Mouse (Mus musculus) heart, postnatal 0 days (tissue): ENCODE measurements at regions not wholly inside any gene's neighbourhood (a gene's known extent, or its start where the extent isn't known, plus 50 kb on each side); places are given as distances from the start of the nearest gene placed in this dataset.
"Not testable (repeated sequence)": the region's sequence is repeated elsewhere in the genome, so short reads cannot be mapped to it uniquely, and the experiment has no call there.

Source experiments
- ATAC-seq: fragments of 200-750 bp; cut with Nextera tagmentation; 2 replicates; pipeline ENCODE4 v1.8.0; 2017; ENCODE audit warnings: low read depth, moderate number of reproducible peaks, moderate library complexity; ENCODE audit not compliant: insufficient read depth
- DNase-seq: peaks from one replicate; pipeline ENCODE4 v3.0.0-alpha.2; 2016; ENCODE audit warnings: low spot score
- H3K27ac ChIP-seq: fragments of 300-500 bp; sonication (generic); 2 replicates; pipeline ENCODE4 v1.5.1; 2014; ENCODE audit warnings: low read depth, mild to moderate bottlenecking
- H3K27me3 ChIP-seq: fragments of 300-500 bp; sonication (generic); 2 replicates; pipeline ENCODE4 v1.6.1; 2014; ENCODE audit warnings: low read length, mixed read lengths; ENCODE audit not compliant: control insufficient read depth, insufficient read depth
- H3K36me3 ChIP-seq: fragments of 300-500 bp; sonication (generic); replicated peaks from 2 replicates; pipeline ENCODE4 v1.6.1; 2014; ENCODE audit warnings: low read length, mixed read lengths; ENCODE audit not compliant: control insufficient read depth, insufficient read depth
- H3K4me1 ChIP-seq: fragments of 300-500 bp; sonication (generic); 2 replicates; pipeline ENCODE4 v1.6.1; 2014; ENCODE audit warnings: antibody characterized with exemption; ENCODE audit not compliant: control insufficient read depth, insufficient read depth
- H3K4me2 ChIP-seq: fragments of 300-500 bp; sonication (generic); 2 replicates; pipeline ENCODE4 v1.6.1; 2014; ENCODE audit warnings: low read depth, mild to moderate bottlenecking, low read length, moderate library complexity
- H3K4me3 ChIP-seq: fragments of 300-500 bp; sonication (generic); 2 replicates; pipeline ENCODE4 v1.5.1; 2014; ENCODE audit warnings: low read depth, low read length
- H3K9ac ChIP-seq: fragments of 300-500 bp; sonication (generic); replicated peaks from 2 replicates; pipeline ENCODE4 v1.6.1; 2014; ENCODE audit warnings: low read depth, low read length, mixed read lengths
- H3K9me3 ChIP-seq: fragments of 300-500 bp; sonication (generic); replicated peaks from 2 replicates; pipeline ENCODE4 v1.6.1; 2016; ENCODE audit warnings: low read length; ENCODE audit not compliant: control insufficient read depth
- CTCF ChIP-seq: IDR thresholded peaks from 2 replicates; pipeline ENCODE4 v1.5.1; 2016; ENCODE audit warnings: antibody characterized with exemption, control low read depth, low read depth
- EP300 ChIP-seq: IDR thresholded peaks from 2 replicates; pipeline ENCODE4 v1.6.1; 2016; ENCODE audit warnings: antibody characterized with exemption, low read depth
- WGBS: fragments of 180-500 bp; shearing (Covaris S2); extraction: QIAGEN DNeasy Blood & Tissue Kit; methylation state at CpG from one replicate; pipeline ENCODE4 v1.1.7; 2014; 5-methylcytosine and 5-hydroxymethylcytosine counted together

GRCm38 (mm10) chr10:49985038-49985437 lies 196.5 kb upstream of the Grik2 start:
- ATAC-seq = no peak
- 63% methylated on average over 2 of the region's 2 CpGs for WGBS

GRCm38 (mm10) chr10:49952434-49952833 lies 163.9 kb upstream of the Grik2 start:
- ATAC-seq (no peak), DNase-seq (no peak)
- no peaks in the 10 kb centered on the region for H3K4me1 ChIP-seq
- no peak overlapping the region for H3K27ac ChIP-seq
- H3K4me2 ChIP-seq = no peak overlapping the region
- TF ChIP-seq EP300 = no peak
- TF ChIP-seq CTCF = no peak
- H3K27me3 ChIP-seq = no peaks in the 10 kb centered on the region
- no peaks in the 10 kb centered on the region for H3K36me3 ChIP-seq
- H3K9ac ChIP-seq = no peak overlapping the region
- no peak overlapping the region for H3K4me3 ChIP-seq
- H3K9me3 ChIP-seq = no peaks in the 10 kb centered on the region

More at GRCm38 (mm10) chr10:49985038-49985437, 196.5 kb upstream of the Grik2 start:
- H3K4me2 ChIP-seq = no peak overlapping the region
- no peak for DNase-seq
- no peaks in the 10 kb centered on the region for H3K36me3 ChIP-seq
- no peak for TF ChIP-seq CTCF
- TF ChIP-seq EP300 = no peak
- H3K4me3 ChIP-seq = no peak overlapping the region
- H3K27me3 ChIP-seq = no peaks in the 10 kb centered on the region
- H3K9ac ChIP-seq = no peak overlapping the region
- no peaks in the 10 kb centered on the region for H3K9me3 ChIP-seq
- no peaks in the 10 kb centered on the region for H3K4me1 ChIP-seq
- no peak overlapping the region for H3K27ac ChIP-seq

GRCm38 (mm10) chr10:49937305-49937704 lies 148.7 kb upstream of the Grik2 start:
- peak; percentile 47; the same call in 1 of the 2 replicates for ATAC-seq
- H3K36me3 ChIP-seq, H3K9me3 ChIP-seq, H3K27me3 ChIP-seq, H3K27ac ChIP-seq, H3K4me2 ChIP-seq, DNase-seq, H3K4me1 ChIP-seq, H3K4me3 ChIP-seq, H3K9ac ChIP-seq: not testable (repeated sequence)
- WGBS = 44% methylated on average over 2 of the region's 2 CpGs

GRCm38 (mm10) chr10:49909206-49909605 lies 120.6 kb upstream of the Grik2 start:
- H3K4me1 ChIP-seq, H3K4me2 ChIP-seq, ATAC-seq, H3K27me3 ChIP-seq, DNase-seq, H3K9me3 ChIP-seq, H3K36me3 ChIP-seq, H3K27ac ChIP-seq, H3K9ac ChIP-seq, H3K4me3 ChIP-seq: not testable (repeated sequence)
- WGBS = 70% methylated on average over 4 of the region's 4 CpGs

- not testable (repeated sequence) for H3K9ac ChIP-seq, ATAC-seq, H3K27me3 ChIP-seq, DNase-seq, H3K4me3 ChIP-seq, H3K36me3 ChIP-seq, H3K4me1 ChIP-seq, H3K27ac ChIP-seq, H3K9me3 ChIP-seq, H3K4me2 ChIP-seq
- WGBS = 44% methylated on average over 1 of the region's 1 CpGs
Measured at GRCm38 (mm10) chr10:49908126-49908525, 119.6 kb upstream of the Grik2 start.

- H3K9ac ChIP-seq, H3K4me3 ChIP-seq: not testable (repeated sequence)
- WGBS = 63% methylated on average over 1 of the region's 1 CpGs
Measured at GRCm38 (mm10) chr10:49904626-49905025, 116.1 kb upstream of the Grik2 start.

More at GRCm38 (mm10) chr10:49904626-49905025, 116.1 kb upstream of the Grik2 start:
- H3K36me3 ChIP-seq, ATAC-seq, H3K4me2 ChIP-seq, H3K27ac ChIP-seq, DNase-seq, H3K9me3 ChIP-seq, H3K4me1 ChIP-seq, H3K27me3 ChIP-seq: not testable (repeated sequence)
